Mouse (Mus musculus): ENCODE measurements at regions not wholly inside any gene's neighbourhood (a gene's known extent, or its start where the extent isn't known, plus 50 kb on each side); places are given as distances from the start of the nearest gene placed in this dataset.

GRCm38 (mm10) chr1:119106246-119106975, 53.0 kb upstream of the Gli2 start:
- DNase-seq: no peak
- TF ChIP-seq CTCF (IDR thresholded peaks at IDR 0.05): no peak
- Histone ChIP-seq H3K4me3 (no peak overlapping the region), H3K27ac (no peak overlapping the region)
- intact Hi-C loops (cut with DNase I): no loop called here

Data from gastrocnemius, adult 2 months (tissue).